Mouse (Mus musculus) thymus, adult 2 months (tissue): ENCODE measurements around the gene Slc35b1.

Source experiments
- CTCF ChIP-seq: fragments of 200-500 bp; IDR thresholded peaks from 2 replicates; pipeline ENCODE4 v1.5.1; 2012; ENCODE audit warnings: mild to moderate bottlenecking, control low read depth, low read length, moderate library complexity, borderline replicate concordance; ENCODE audit not compliant: control insufficient read depth, poor library complexity, insufficient read depth; ENCODE audit errors: extremely low read depth
- POLR2A ChIP-seq: fragments of 200-500 bp; IDR thresholded peaks from 2 replicates; pipeline ENCODE4 v1.6.1; 2012; ENCODE audit warnings: mild to moderate bottlenecking, low read length, control low read depth, moderate library complexity; ENCODE audit not compliant: control insufficient read depth, poor library complexity, insufficient read depth; ENCODE audit errors: extremely low read depth

DNA sequence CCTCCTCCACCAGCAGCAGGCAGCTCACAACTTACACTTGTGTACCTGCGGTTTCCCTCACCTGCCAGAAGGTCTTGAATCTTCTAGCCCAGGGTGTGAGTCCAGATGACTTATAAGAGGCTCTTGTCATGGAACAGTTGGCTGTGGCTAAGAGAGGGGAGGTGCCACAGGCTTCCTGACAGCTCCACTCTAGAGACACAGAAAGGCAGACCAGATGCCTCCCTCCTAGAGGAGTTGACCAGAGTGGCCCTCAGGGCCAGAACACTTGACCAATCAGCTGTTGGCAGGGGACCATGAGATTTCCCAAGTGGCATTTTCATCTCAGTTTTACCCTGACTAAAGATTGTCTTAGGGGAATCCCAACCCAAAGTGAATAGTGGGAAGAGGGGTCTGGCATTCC lies 3.3 kb upstream of the Slc35b1 start:
- TF ChIP-seq POLR2A (no peak), CTCF (no peak)
